Mouse (Mus musculus) midbrain, embryonic 13.5 days (tissue): ENCODE measurements around the gene 6430628N08Rik. TPM values are rescaled to one million over a fixed set of nuclear protein-coding genes. Genes with fewer than 3 reads are reported as not detected.

ENCODE experiments used
- ATAC-seq: fragments of 200-750 bp; cut with Nextera tagmentation; 2 replicates; pipeline ENCODE4 v1.8.0; 2017; ENCODE audit warnings: mild to moderate bottlenecking, moderate TSS enrichment, moderate library complexity
- H3K27ac ChIP-seq: fragments of 300-500 bp; sonication (generic); 2 replicates; pipeline ENCODE4 v1.5.1; 2015; ENCODE audit warnings: inconsistent platforms, mild to moderate bottlenecking, moderate library complexity
- H3K27me3 ChIP-seq: fragments of 300-500 bp; sonication (generic); 2 replicates; pipeline ENCODE4 v1.6.1; 2015; ENCODE audit warnings: mild to moderate bottlenecking, inconsistent platforms
- H3K36me3 ChIP-seq: fragments of 300-500 bp; sonication (generic); 2 replicates; pipeline ENCODE4 v1.6.1; 2015; ENCODE audit warnings: mild to moderate bottlenecking, inconsistent platforms
- H3K4me1 ChIP-seq: fragments of 300-500 bp; sonication (generic); replicated peaks from 2 replicates; pipeline ENCODE4 v1.6.1; 2015; ENCODE audit warnings: inconsistent platforms
- H3K4me2 ChIP-seq: fragments of 300-500 bp; sonication (generic); replicated peaks from 2 replicates; pipeline ENCODE4 v1.6.1; 2015; ENCODE audit warnings: moderate library complexity, mild to moderate bottlenecking, inconsistent platforms
- H3K4me3 ChIP-seq: fragments of 300-500 bp; sonication (generic); replicated peaks from 2 replicates; pipeline ENCODE4 v1.5.1; 2015; ENCODE audit warnings: mild to moderate bottlenecking, inconsistent platforms
- H3K9ac ChIP-seq: fragments of 300-500 bp; sonication (generic); replicated peaks from 2 replicates; pipeline ENCODE4 v1.6.1; 2015; ENCODE audit warnings: mild to moderate bottlenecking, inconsistent platforms
- H3K9me3 ChIP-seq: fragments of 300-500 bp; sonication (generic); 2 replicates; pipeline ENCODE4 v1.6.1; 2016; ENCODE audit warnings: mild to moderate bottlenecking, inconsistent platforms
- WGBS: fragments of 180-500 bp; shearing (Covaris S2); methylation state at CpG from one replicate; pipeline ENCODE4 v1.1.7; 2015; 5-methylcytosine and 5-hydroxymethylcytosine counted together
- polyA plus RNA-seq: library from polyadenylated mRNA; unstranded; fragments of >200 nt; fragmentation: Nextera tagmentation; extraction: Ambion mirVana; gene quantifications from 2 replicates; pipeline ENCODE4 v1.2.1, GENCODE M21; 2015

The 6430628N08Rik gene
- polyA plus RNA-seq, 1 experiment from 2014 or later: 0.32 TPM

DNA sequence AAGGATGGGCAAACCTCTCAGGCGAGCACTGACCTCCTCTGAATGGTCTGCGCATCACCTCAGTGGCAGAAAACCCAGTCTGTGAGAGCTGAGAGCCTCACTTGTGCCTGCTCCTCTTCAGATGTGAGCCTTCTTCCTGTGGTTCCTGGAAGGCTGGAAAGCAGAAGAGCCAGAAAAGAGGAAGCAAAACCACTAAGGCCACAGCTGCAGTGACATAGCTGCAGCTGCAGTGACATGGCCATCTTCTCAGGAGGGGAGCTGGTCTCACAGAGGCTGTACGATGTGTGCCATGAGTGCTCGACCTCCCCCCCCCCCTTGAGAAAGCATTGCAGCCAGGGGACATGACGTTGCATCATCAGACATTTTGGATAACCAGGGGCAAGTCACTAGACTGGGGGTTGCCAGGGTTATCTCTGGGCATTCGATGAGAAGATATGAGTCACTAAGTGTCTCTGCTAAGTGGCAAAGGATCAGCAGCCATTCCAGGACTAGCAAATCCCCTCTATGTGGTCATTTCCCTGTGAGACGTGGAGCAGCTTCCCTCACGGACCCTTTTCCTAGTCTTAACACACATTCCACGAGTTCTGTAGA is 33.1 kb upstream of the 6430628N08Rik start:
- Histone ChIP-seq H3K27me3 (no peaks in the 10 kb centered on the region), H3K36me3 (peaks cover 40% of the 10 kb centered on the region), H3K27ac (peak overlapping the region; percentile 17; the same call in 1 of the 2 replicates), H3K4me2 (no peak overlapping the region), H3K4me3 (no peak overlapping the region), H3K9ac (no peak overlapping the region), H3K4me1 (peaks cover 38% of the 10 kb centered on the region), H3K9me3 (no peaks in the 10 kb centered on the region)
- WGBS: 90% methylated on average over 9 of the region's 9 CpGs
- ATAC-seq: no peak

DNA sequence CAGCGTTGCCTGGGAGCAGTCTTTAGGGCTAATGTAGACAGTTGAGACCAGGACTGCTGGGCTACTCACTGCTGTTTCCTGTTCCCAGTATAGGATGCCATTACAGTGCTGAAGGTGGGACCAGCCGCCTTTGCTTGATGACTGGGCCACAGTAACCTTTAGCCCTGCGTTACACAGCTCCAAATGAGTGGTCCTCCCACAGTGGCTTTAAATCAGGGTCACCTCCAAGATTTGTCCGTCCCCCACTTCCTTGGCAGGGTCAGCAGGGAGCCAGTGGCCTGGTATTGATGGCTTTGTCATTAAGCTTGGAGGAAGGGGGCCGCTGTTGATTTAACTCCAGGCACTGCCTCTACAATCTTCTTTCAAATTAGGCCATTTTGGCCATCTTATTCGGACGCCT is 27.1 kb upstream of the 6430628N08Rik start:
- H3K4me1 ChIP-seq: peaks cover 5% of the 10 kb centered on the region
- no peak overlapping the region for H3K4me3 ChIP-seq
- H3K4me2 ChIP-seq: no peak overlapping the region
- no peak overlapping the region for H3K27ac ChIP-seq
- H3K27me3 ChIP-seq: no peaks in the 10 kb centered on the region
- WGBS: 69% methylated on average over 7 of the region's 7 CpGs
- ATAC-seq: no peak
- H3K9me3 ChIP-seq: no peaks in the 10 kb centered on the region
- H3K9ac ChIP-seq: no peak overlapping the region
- peaks cover 39% of the 10 kb centered on the region for H3K36me3 ChIP-seq

DNA sequence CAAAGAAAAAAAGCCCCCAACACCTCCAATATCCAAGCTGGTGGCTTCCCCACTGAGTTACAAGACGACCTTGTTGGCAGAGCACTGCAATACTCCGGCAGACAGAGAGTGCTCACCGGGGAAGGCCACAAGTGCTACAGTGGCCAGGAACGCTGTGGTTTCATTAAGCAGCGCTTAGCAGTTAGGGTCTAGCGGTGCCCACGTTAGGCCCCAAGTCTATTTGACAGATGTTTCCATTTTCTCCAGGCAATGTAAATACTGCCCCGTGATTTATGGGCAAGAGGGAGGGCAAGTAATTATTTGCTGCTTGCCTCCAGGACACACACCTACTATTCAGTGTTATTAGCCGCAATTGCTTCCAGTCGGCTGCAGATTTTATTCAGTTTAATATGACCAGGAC is 26.6 kb upstream of the 6430628N08Rik start:
- no peak overlapping the region for H3K9ac ChIP-seq
- H3K4me2 ChIP-seq: no peak overlapping the region
- H3K27me3 ChIP-seq: no peaks in the 10 kb centered on the region
- H3K9me3 ChIP-seq: no peaks in the 10 kb centered on the region
- WGBS: 54% methylated on average over 10 of the region's 10 CpGs
- no peak for ATAC-seq
- peaks cover 10% of the 10 kb centered on the region for H3K4me1 ChIP-seq
- no peak overlapping the region for H3K27ac ChIP-seq
- no peak overlapping the region for H3K4me3 ChIP-seq
- peaks cover 38% of the 10 kb centered on the region for H3K36me3 ChIP-seq

DNA sequence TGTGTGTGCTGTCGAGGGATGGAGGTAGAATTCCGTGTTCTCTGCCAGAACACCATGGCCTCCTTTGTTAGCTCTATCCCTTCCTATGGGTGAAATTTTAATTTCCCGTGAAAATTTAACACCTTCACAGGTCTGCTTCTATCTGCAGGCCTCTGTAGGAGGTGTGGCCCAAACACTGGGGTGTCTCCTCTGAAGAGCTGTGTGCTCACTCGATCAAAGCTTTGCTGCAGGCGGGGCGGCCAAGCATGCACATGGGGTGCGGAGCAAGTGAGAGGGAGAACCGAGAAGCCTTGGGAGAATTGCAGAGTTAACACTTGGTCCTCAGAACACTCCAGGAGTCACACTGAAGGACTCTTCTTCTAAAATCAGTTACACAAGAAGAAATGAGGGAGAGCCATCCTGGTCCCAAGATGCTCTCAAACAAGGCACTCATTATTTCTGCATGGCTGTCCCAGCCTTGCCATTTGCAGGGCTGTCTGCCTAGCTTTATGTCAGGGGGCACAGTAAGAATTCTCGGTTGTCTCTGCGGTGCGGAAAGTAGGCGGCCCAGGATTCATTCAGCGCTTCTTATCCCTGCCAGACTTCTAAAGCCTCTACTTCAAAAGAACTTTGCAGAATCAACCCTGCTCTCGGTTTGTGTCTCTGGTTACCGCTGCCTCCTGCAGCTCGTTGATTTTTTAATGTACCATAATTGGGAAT is 20.8 kb upstream of the 6430628N08Rik start:
- no peak overlapping the region for H3K4me3 ChIP-seq
- 11% methylated on average over 16 of the region's 16 CpGs for WGBS
- no peaks in the 10 kb centered on the region for H3K27me3 ChIP-seq
- H3K36me3 ChIP-seq: peaks cover 21% of the 10 kb centered on the region
- H3K27ac ChIP-seq: peak overlapping the region; percentile 80
- ATAC-seq: peak; percentile 75
- H3K9ac ChIP-seq: 0 out of 2 replicates have a peak overlapping the region, but pooled peaks have one; percentile 28
- H3K4me2 ChIP-seq: no peak overlapping the region
- H3K4me1 ChIP-seq: peaks cover 24% of the 10 kb centered on the region
- H3K9me3 ChIP-seq: no peaks in the 10 kb centered on the region

DNA sequence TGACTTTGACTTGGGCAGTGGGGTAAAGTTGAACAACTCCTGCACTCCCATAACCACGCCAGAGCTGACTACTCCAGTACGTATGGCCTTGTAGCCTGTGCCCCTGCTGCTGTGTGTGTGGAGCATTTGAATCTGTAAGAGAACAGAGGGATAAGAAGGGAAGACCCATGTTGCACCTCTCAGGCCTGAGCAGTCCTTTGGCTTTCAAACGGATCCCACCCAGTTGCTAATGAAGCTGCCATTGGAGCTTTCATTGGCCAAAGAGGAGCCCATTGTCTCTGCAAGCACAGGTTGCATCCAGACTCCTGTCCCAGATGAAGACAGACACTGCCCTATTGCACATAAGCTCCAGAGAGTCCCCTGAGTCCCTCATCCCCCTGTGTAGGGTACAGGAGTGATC is 17.2 kb upstream of the 6430628N08Rik start:
- 79% methylated on average over 3 of the region's 3 CpGs for WGBS
- H3K9ac ChIP-seq: no peak overlapping the region
- H3K27ac ChIP-seq: no peak overlapping the region

DNA sequence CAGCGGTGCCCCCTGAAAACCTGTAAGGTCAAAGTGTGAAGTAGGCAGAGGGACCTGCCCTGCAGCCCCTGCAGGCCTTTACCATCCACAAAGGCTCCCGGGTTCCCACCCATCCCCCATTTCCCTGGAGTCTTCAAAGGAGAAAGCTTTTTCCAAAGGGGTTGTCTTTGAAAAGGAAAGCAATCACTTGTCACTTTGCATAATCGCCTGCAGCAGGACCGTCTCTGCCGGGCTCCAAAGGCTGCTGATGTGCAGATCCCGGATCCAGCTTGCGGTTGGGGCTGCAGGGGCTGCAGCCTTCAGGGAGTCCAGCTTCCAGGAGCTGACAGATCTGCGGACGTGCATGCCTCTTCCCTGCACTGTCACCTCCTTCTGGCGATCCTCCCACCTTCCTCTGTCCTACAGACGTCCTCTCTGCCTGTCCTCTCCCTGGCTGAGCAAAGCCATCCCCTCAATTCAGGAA is 12.2 kb upstream of the 6430628N08Rik start:
- peak; percentile 72 for ATAC-seq
- Histone ChIP-seq H3K27me3 (no peaks in the 10 kb centered on the region), H3K36me3 (peaks cover 18% of the 10 kb centered on the region), H3K4me3 (0 out of 2 replicates have a peak overlapping the region, but pooled peaks have one; percentile 6), H3K27ac (peak overlapping the region; percentile 88), H3K4me1 (peaks cover 56% of the 10 kb centered on the region), H3K4me2 (peak overlapping the region; percentile 41), H3K9me3 (no peaks in the 10 kb centered on the region), H3K9ac (peak overlapping the region; percentile 53; the same call in 1 of the 2 replicates)
- 2% methylated on average over 11 of the region's 11 CpGs for WGBS

More for the DNA sequence above, 17.2 kb upstream of the 6430628N08Rik start:
- no peaks in the 10 kb centered on the region for H3K9me3 ChIP-seq
- peaks cover 37% of the 10 kb centered on the region for H3K4me1 ChIP-seq
- peaks cover 28% of the 10 kb centered on the region for H3K36me3 ChIP-seq
- no peak for ATAC-seq
- no peaks in the 10 kb centered on the region for H3K27me3 ChIP-seq
- H3K4me3 ChIP-seq: no peak overlapping the region
- no peak overlapping the region for H3K4me2 ChIP-seq

DNA sequence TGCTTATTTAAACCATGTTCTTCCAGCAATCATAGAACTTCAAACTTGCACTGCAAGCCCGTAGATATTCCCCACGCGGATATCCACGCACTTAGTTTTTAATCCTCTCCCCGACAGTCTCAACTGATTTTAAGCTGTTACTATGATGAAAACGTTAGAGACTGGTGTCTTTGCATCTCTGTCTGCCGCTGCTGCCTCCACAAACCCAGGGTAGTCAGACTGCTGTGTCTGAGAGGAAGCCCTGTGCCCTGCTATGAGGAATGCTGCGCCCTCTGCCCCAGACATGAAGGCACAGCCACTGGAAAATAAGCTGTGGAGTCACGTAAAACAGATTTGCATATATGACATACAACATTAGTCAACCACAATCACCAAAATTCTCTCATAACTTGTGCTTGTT is 11.6 kb upstream of the 6430628N08Rik start:
- H3K36me3 ChIP-seq: peaks cover 14% of the 10 kb centered on the region
- 13% methylated on average over 9 of the region's 9 CpGs for WGBS
- H3K4me2 ChIP-seq: peak overlapping the region; percentile 41
- H3K4me3 ChIP-seq: no peak overlapping the region
- no peaks in the 10 kb centered on the region for H3K9me3 ChIP-seq
- ATAC-seq: no peak
- peak overlapping the region; percentile 53; the same call in 1 of the 2 replicates for H3K9ac ChIP-seq
- H3K27ac ChIP-seq: peak overlapping the region; percentile 88; the same call in 1 of the 2 replicates
- peaks cover 56% of the 10 kb centered on the region for H3K4me1 ChIP-seq
- no peaks in the 10 kb centered on the region for H3K27me3 ChIP-seq

DNA sequence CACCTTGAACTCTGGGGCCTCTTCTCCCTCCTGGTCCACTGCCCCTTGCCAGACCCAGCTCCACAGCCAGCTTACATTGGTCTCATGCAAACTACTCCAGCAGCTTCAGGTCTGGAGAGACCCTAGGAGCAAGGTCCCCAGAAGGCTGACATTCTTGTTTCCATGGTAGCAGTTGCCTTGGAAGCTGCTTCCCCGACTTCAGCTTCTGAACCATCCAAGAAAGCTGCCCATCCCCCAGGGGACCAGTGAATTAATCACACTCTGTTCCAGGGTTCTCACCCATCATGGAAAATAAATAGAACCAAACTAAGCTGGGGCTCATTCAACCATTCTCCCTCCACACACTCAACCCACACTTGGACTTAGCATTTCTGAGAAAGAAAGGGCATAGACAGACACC is 9.3 kb upstream of the 6430628N08Rik start:
- WGBS: 0% methylated on average over 1 of the region's 1 CpGs
- peaks cover 4% of the 10 kb centered on the region; the same call in 1 of the 2 replicates for H3K36me3 ChIP-seq
- peak overlapping the region; percentile 70 for H3K27ac ChIP-seq
- no peak overlapping the region for H3K4me3 ChIP-seq
- H3K27me3 ChIP-seq: no peaks in the 10 kb centered on the region
- no peaks in the 10 kb centered on the region for H3K9me3 ChIP-seq
- peak; percentile 36 for ATAC-seq
- H3K4me2 ChIP-seq: 0 out of 2 replicates have a peak overlapping the region, but pooled peaks have one; percentile 21
- H3K4me1 ChIP-seq: peaks cover 56% of the 10 kb centered on the region
- H3K9ac ChIP-seq: no peak overlapping the region

DNA sequence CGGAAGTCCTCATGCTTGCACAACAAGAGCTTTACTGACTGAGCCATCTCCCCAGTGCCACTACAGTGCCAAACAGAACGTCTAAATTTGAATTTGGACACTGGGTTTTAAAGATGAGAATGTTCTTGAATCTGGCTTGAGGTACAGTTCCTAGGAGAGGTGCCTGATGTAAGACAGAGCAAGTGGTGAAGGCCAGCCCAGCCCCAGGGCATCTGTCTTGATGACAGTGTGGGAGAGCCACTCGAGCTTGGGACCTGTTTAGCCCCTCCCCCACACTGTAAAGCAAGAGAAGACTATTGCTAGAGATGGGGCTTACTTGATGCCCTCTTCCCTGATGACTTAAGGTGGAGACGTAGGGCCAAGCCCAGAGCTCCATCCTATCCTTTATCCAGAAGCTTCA is 8.3 kb upstream of the 6430628N08Rik start:
- 69% methylated on average over 4 of the region's 4 CpGs for WGBS

DNA sequence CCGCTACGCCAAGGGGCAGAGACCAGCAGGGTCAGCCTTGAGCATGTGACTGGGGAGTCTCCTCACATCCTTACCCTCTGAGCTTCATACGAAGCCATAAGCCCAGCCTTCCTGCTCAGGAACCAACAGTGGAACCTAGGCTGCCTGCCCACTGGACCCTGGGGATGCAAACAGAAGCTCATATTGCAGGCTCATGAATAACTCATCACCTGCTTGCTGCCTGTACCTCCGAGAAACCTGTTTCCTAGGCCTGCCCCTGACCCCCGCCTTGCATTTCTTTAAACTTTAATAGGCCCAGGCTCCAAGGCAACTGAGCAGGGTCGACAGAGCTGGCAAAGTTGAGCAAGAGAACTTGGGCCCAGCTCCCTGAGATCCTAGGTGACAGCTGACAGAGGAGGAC is 6.4 kb upstream of the 6430628N08Rik start, which contains the start of gene Kncn:
Gene Kncn (plus strand): TSS at position 379 of the 400 bp plus-strand sequence.
- Histone ChIP-seq H3K9ac (no peak within 1 kb of the TSS), H3K36me3 (no peaks in the 10 kb centered on the region), H3K4me2 (no peak within 1 kb of the TSS), H3K4me1 (peaks cover 35% of the 10 kb centered on the region), H3K4me3 (no peak within 1 kb of the TSS), H3K27me3 (peaks cover 11% of the 10 kb centered on the region), H3K27ac (no peak within 1 kb of the TSS), H3K9me3 (no peaks in the 10 kb centered on the region)
- 70% methylated on average over 6 of the region's 6 CpGs for WGBS
- no peak for ATAC-seq

More for the DNA sequence above, 8.3 kb upstream of the 6430628N08Rik start:
- ATAC-seq: no peak
- Histone ChIP-seq H3K9me3 (no peaks in the 10 kb centered on the region), H3K27ac (no peak overlapping the region), H3K4me3 (no peak overlapping the region), H3K4me2 (no peak overlapping the region), H3K4me1 (peaks cover 53% of the 10 kb centered on the region), H3K27me3 (no peaks in the 10 kb centered on the region), H3K36me3 (no peaks in the 10 kb centered on the region), H3K9ac (no peak overlapping the region)

DNA sequence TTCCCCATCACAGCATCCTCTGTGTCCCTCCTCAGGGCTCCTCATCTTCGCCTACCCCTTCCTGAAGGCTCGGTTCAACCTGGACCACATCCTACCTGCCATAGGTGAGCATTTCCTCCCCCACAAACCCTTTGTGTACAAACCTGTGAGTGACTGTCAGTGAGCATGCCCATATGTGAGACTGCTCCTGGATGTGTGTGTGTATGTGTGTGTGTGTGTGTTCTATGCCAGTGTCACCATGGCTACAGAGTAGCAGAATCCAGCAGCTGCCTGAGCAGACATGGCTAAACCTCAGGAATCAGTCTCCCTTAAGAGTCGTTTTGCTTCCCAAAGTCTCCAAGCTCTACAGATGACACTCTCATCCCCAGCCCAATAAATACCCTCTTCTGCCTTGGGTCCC is 4.6 kb upstream of the 6430628N08Rik start:
- WGBS: 82% methylated on average over 3 of the region's 3 CpGs
- H3K27ac ChIP-seq: 0 out of 2 replicates have a peak overlapping the region, but pooled peaks have one; percentile 5
- no peak overlapping the region for H3K4me3 ChIP-seq
- no peak overlapping the region for H3K4me2 ChIP-seq
- H3K9ac ChIP-seq: no peak overlapping the region
- no peaks in the 10 kb centered on the region for H3K36me3 ChIP-seq
- H3K27me3 ChIP-seq: peaks cover 29% of the 10 kb centered on the region
- H3K4me1 ChIP-seq: peaks cover 28% of the 10 kb centered on the region
- no peak for ATAC-seq
- no peaks in the 10 kb centered on the region for H3K9me3 ChIP-seq

DNA sequence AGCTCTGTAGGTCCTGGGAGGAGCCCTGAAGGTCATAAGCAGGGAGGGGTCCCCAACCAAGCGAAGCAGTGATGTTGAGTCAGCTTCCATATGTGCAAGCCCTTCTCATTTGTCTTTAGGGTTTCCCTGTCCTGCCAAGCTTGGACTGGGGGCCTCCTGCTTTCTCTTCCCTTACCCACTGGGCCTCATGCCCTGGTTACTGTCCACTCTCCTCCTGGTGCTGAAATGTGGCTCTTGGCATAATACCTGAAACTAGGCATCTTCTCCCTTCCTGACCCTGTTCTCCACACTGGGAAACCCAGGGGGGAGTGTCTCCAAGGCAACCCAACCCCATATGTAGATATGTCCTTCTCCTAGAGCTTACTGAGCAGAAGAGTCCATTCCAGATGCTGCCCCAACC is 3.6 kb upstream of the 6430628N08Rik start:
- Histone ChIP-seq H3K27me3 (peaks cover 39% of the 10 kb centered on the region), H3K4me2 (no peak overlapping the region), H3K9ac (no peak overlapping the region), H3K9me3 (no peaks in the 10 kb centered on the region), H3K4me3 (no peak overlapping the region), H3K4me1 (peaks cover 19% of the 10 kb centered on the region), H3K27ac (no peak overlapping the region), H3K36me3 (no peaks in the 10 kb centered on the region)
- ATAC-seq: no peak
- 41% methylated on average over 1 of the region's 1 CpGs for WGBS
